Mouse (Mus musculus) T-helper 17 cell (primary cell): ENCODE data around the gene Ltbp2.

Experiments
- in situ Hi-C, 2 experiments: fragments of 300-600 bp; cut with MboI, MseI; formaldehyde crosslinking; loops; 1 replicate in 1 of 2; 2 replicates in 1 of 2; pipeline ENCODE4 v1.15.1; 2025; ENCODE audit warnings: high pct_unique_total_duplicates in 2 of 2

Ltbp2 gene

GRCm38 (mm10) chr12:84876481-84877121 is at the start of gene Ltbp2:
Gene Ltbp2 (minus strand): TSS chr12:84876532.
- in situ Hi-C loops, result loop anchor here in 1 of 2 experiments (5.0 kb wide), 1 partner anchor 89 kb away; no protein-coding TSS in a partner anchor

- in situ Hi-C loops, result no loop called here
These were observed 48.0 kb upstream of the Ltbp2 start for GRCm38 (mm10) chr12:84924324-84924723.

- in situ Hi-C loops, result no loop called here
These were observed 45.6 kb upstream of the Ltbp2 start for GRCm38 (mm10) chr12:84921881-84922419.

- in situ Hi-C loops, result no loop called here
These were observed 42.5 kb upstream of the Ltbp2 start for GRCm38 (mm10) chr12:84918809-84919208.

GRCm38 (mm10) chr12:84917799-84918198 is 41.5 kb upstream of the Ltbp2 start:
- in situ Hi-C loops, result no loop called here

- in situ Hi-C loops, result no loop called here
These were observed 38.6 kb upstream of the Ltbp2 start for GRCm38 (mm10) chr12:84914959-84915358.

GRCm38 (mm10) chr12:84912652-84913104 is 36.3 kb upstream of the Ltbp2 start:
- in situ Hi-C loops, result no loop called here

GRCm38 (mm10) chr12:84911640-84912039 is 35.3 kb upstream of the Ltbp2 start:
- in situ Hi-C loops, result no loop called here

- in situ Hi-C loops, result no loop called here
These were observed 33.7 kb upstream of the Ltbp2 start for GRCm38 (mm10) chr12:84910066-84910465.

- in situ Hi-C loops, result no loop called here
These were observed 31.5 kb upstream of the Ltbp2 start for GRCm38 (mm10) chr12:84907627-84908480.

GRCm38 (mm10) chr12:84907024-84907626 is 30.8 kb upstream of the Ltbp2 start:
- in situ Hi-C loops, result no loop called here

GRCm38 (mm10) chr12:84904399-84904798 is 28.1 kb upstream of the Ltbp2 start:
- in situ Hi-C loops, result no loop called here

GRCm38 (mm10) chr12:84900317-84900716 is 24.0 kb upstream of the Ltbp2 start:
- in situ Hi-C loops, result no loop called here

GRCm38 (mm10) chr12:84897322-84897721 is 21.0 kb upstream of the Ltbp2 start:
- in situ Hi-C loops, result no loop called here

GRCm38 (mm10) chr12:84896235-84896634 is 19.9 kb upstream of the Ltbp2 start:
- in situ Hi-C loops, result no loop called here

- in situ Hi-C loops, result no loop called here
These were observed 17.6 kb upstream of the Ltbp2 start for GRCm38 (mm10) chr12:84893648-84894628.

- in situ Hi-C loops, result no loop called here
These were observed 14.0 kb upstream of the Ltbp2 start for GRCm38 (mm10) chr12:84890289-84890688.

- in situ Hi-C loops, result no loop called here
These were observed 9.0 kb upstream of the Ltbp2 start for GRCm38 (mm10) chr12:84885107-84885876.

GRCm38 (mm10) chr12:84884423-84885076 is 8.2 kb upstream of the Ltbp2 start:
- in situ Hi-C loops, result no loop called here

- in situ Hi-C loops, result no loop called here
These were observed 6.5 kb upstream of the Ltbp2 start for GRCm38 (mm10) chr12:84882796-84883195.
